Mouse (Mus musculus) liver, embryonic 16.5 days (tissue): ENCODE measurements around the gene Gmnn. TPM values are rescaled to one million over a fixed set of nuclear protein-coding genes. Genes with fewer than 3 reads are reported as not detected.
A peak's percentile ranks its signal among the peaks of the same experiment; 100 is the strongest.

ENCODE experiments used
- ATAC-seq: fragments of 200-750 bp; cut with Nextera tagmentation; 2 replicates; pipeline ENCODE4 v1.8.0; 2017; ENCODE audit warnings: low read depth, mild to moderate bottlenecking, moderate number of reproducible peaks, moderate library complexity
- H3K27ac ChIP-seq: fragments of 300-500 bp; sonication (generic); 2 replicates; pipeline ENCODE4 v1.5.1; 2014; ENCODE audit warnings: mild to moderate bottlenecking, low read length
- H3K27me3 ChIP-seq: fragments of 300-500 bp; sonication (generic); 2 replicates; pipeline ENCODE4 v1.6.1; 2014; ENCODE audit warnings: low read depth, low read length, mixed read lengths; ENCODE audit not compliant: control insufficient read depth, insufficient read depth
- H3K36me3 ChIP-seq: fragments of 300-500 bp; sonication (generic); 2 replicates; pipeline ENCODE4 v1.6.1; 2014; ENCODE audit warnings: mild to moderate bottlenecking; ENCODE audit not compliant: control insufficient read depth, insufficient read depth
- H3K4me1 ChIP-seq: fragments of 300-500 bp; sonication (generic); 2 replicates; pipeline ENCODE4 v1.6.1; 2014; ENCODE audit warnings: low read depth, low read length, mixed read lengths; ENCODE audit not compliant: control insufficient read depth
- H3K4me2 ChIP-seq: fragments of 300-500 bp; sonication (generic); 2 replicates; pipeline ENCODE4 v1.6.1; 2014; ENCODE audit warnings: low read depth, low read length, mixed read lengths
- H3K4me3 ChIP-seq: fragments of 300-500 bp; sonication (generic); 2 replicates; pipeline ENCODE4 v1.5.1; 2014; ENCODE audit warnings: low read depth, mild to moderate bottlenecking, low read length
- H3K9ac ChIP-seq: fragments of 300-500 bp; sonication (generic); 2 replicates; pipeline ENCODE4 v1.6.1; 2014; ENCODE audit warnings: low read depth, low read length
- H3K9me3 ChIP-seq: fragments of 300-500 bp; sonication (generic); replicated peaks from 2 replicates; pipeline ENCODE4 v1.6.1; 2016; ENCODE audit warnings: low read length; ENCODE audit not compliant: control insufficient read depth
- WGBS: fragments of 180-500 bp; shearing (Covaris S2); extraction: QIAGEN DNeasy Blood & Tissue Kit; methylation state at CpG from one replicate; pipeline ENCODE4 v1.1.7; 2014; ENCODE audit not compliant: insufficient replicate concordance; 5-methylcytosine and 5-hydroxymethylcytosine counted together
- polyA plus RNA-seq: library from polyadenylated mRNA; unstranded; fragments of >200 nt; fragmentation: Nextera tagmentation; extraction: Ambion mirVana; gene quantifications from 2 replicates; pipeline ENCODE4 v1.2.1, GENCODE M21; 2015

The Gmnn gene
- polyA plus RNA-seq, 1 experiment from 2014 or later: 82.5 TPM

DNA sequence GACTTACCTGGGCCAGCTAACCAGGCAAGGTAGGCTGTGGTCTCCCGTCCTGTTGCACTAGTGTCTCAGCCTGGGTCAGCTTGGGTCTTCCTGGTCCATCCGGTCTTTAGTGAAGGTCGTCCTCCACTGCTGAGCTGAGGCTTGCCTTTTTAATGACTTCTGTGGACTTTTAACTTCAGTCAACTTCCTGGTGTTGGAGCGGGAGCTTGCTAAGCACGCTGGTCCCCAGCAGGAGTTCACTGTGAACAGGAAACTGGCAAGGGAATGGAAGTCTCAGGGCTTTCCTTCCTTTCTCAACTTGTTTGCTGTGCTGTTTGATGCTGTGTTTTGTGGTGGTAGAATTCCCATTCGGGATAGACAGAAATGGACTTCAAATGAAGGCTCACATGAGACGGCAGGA, 44.0 kb downstream of the Gmnn start:
- ATAC-seq: no peak

DNA sequence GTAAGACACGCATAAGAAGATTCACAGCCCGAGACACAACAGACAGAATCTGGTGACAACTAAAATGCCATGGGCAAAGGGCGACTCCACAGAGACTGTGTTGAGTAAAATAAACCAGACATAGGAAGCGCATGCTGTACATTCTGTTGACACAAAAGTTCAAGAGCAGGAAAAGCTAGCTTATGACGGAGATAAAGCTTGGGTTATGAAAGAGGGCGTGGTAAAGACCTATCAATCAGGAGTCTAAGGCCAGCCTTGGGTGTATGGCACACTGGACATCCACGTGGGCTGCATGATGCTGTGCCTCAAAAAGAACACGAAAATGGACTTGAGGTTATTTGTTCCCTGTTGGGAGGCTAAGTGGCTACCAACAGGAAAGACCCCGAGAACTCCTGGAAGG, 45.3 kb downstream of the Gmnn start:
- Histone ChIP-seq H3K9ac (no peak overlapping the region), H3K36me3 (no peaks in the 10 kb centered on the region), H3K4me3 (no peak overlapping the region), H3K27me3 (no peaks in the 10 kb centered on the region), H3K9me3 (no peaks in the 10 kb centered on the region), H3K4me2 (no peak overlapping the region), H3K4me1 (no peaks in the 10 kb centered on the region; the same call in 1 of the 2 replicates), H3K27ac (no peak overlapping the region)
- 66% methylated on average over 9 of the region's 9 CpGs for WGBS
- ATAC-seq: no peak

More for the DNA sequence above, 44.0 kb downstream of the Gmnn start:
- Histone ChIP-seq H3K4me2 (no peak overlapping the region), H3K9ac (no peak overlapping the region), H3K27ac (no peak overlapping the region), H3K27me3 (no peaks in the 10 kb centered on the region), H3K36me3 (no peaks in the 10 kb centered on the region), H3K4me1 (no peaks in the 10 kb centered on the region), H3K4me3 (no peak overlapping the region), H3K9me3 (no peaks in the 10 kb centered on the region)
- 60% methylated on average over 7 of the region's 7 CpGs for WGBS

DNA sequence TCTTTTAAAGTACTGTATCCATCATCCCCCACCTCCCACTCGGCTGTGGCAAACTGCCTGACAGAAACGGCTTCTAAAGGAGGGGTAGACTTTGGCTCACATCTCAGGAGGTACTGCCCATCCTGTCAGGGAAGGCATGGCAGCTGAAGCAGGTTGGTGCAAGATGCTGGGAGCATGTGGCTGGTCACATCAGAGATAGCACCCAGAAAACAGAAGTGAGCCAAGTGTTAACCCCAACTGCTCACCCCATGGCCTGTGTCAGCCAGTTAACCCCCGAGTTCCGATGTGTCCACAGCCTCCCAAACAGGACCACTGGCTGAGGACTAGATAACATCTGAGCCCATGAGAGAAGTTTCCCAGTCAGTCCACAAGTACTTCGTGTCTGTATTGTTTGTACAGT, 46.1 kb downstream of the Gmnn start:
- no peak overlapping the region for H3K9ac ChIP-seq
- H3K36me3 ChIP-seq: no peaks in the 10 kb centered on the region
- no peaks in the 10 kb centered on the region for H3K27me3 ChIP-seq
- H3K4me1 ChIP-seq: no peaks in the 10 kb centered on the region; the same call in 1 of the 2 replicates
- no peaks in the 10 kb centered on the region for H3K9me3 ChIP-seq
- no peak for ATAC-seq
- WGBS: 70% methylated on average over 5 of the region's 5 CpGs
- H3K27ac ChIP-seq: no peak overlapping the region
- H3K4me2 ChIP-seq: no peak overlapping the region
- H3K4me3 ChIP-seq: no peak overlapping the region

DNA sequence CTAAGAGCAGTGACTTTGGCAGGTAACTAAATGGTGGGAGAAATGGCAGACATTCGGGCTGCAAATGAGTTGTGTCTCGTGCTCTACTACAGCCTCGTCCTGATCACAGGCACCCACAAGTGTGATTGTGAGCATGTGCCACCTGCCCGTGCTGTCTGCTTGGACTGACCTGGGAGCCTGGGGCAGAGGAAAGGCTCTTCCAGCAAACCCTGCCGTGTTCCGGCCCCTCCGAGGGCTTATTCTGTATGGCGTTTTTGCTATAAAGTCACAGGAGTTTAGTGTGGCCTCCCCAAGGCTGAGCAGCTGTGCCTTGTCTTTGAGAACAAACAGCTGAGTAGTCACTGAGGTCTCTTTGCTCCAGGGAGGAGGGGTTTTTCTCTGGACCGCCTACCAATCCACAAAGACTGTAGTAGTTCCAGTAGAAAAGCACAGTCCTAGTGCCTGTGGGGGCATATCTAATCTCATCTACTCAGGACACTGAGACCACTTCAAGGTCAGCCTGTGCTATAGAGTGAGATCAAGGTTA, 47.3 kb downstream of the Gmnn start:
- no peak overlapping the region for H3K4me3 ChIP-seq
- H3K4me1 ChIP-seq: no peaks in the 10 kb centered on the region; the same call in 1 of the 2 replicates
- no peak for ATAC-seq
- 72% methylated on average over 9 of the region's 9 CpGs for WGBS
- H3K27me3 ChIP-seq: no peaks in the 10 kb centered on the region
- H3K27ac ChIP-seq: no peak overlapping the region
- no peak overlapping the region for H3K4me2 ChIP-seq
- no peaks in the 10 kb centered on the region for H3K36me3 ChIP-seq
- no peak overlapping the region for H3K9ac ChIP-seq
- H3K9me3 ChIP-seq: no peaks in the 10 kb centered on the region

DNA sequence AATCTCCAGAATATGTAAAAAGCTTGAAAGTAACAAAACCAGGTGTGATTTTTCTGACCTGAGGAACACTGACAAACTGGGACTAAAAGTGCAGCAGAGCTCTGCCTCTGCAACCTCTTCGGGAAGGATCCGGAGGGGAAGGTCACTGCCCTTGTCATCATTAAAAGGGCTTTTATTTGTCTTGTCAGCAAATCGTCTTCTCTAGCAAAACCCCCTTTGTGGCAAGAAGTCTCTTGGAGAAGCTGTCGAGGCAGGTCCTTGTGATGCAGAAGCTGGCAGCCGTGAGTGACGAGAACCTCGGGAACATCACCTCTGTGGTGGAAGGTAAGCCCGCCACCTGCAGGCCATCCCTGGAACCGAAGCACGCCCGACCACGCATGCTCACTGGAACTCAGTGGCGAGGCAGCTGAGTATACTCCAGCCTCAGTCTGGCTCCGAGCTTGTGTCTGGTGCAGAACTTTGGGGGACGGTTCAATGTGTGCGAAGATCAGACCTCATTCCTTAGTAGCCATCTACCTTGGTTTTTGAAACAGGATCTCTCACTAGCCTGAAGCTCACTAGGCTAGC, 48.2 kb downstream of the Gmnn start:
- Histone ChIP-seq H3K4me1 (no peaks in the 10 kb centered on the region; the same call in 1 of the 2 replicates), H3K27ac (no peak overlapping the region), H3K4me2 (peak overlapping the region; percentile 12; the same call in 1 of the 2 replicates), H3K4me3 (no peak overlapping the region), H3K36me3 (no peaks in the 10 kb centered on the region), H3K9me3 (no peaks in the 10 kb centered on the region), H3K27me3 (no peaks in the 10 kb centered on the region), H3K9ac (no peak overlapping the region)
- 0 out of 2 replicates have a peak, but pooled peaks have one; percentile 32 for ATAC-seq
- WGBS: 39% methylated on average over 16 of the region's 16 CpGs

DNA sequence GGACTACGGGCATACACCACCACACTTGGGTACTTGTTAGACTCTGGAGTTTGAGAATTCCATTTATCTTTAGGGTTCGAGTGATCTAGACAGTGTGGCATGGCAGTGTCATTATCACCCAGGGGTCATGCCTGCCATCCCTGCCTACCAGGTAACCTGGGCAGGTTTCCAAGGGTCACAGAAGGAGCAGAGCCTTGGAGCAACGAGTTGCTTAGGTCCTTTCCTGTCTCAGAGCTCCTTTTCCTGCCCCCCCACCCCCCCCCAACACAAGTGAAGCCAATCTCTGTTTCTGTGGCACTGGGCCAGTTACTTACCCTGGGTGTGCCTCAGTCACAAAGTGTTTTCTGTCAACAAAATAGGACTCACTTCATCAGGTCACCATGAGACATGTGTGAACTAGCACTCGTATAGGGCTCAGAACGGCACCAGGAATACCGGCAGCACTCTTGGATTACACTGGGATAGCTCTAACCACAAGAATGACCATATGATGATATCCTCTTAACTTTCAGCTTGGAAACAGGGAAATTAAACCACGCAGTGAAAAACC, 49.1 kb downstream of the Gmnn start:
- no peak overlapping the region for H3K4me3 ChIP-seq
- no peak for ATAC-seq
- H3K9me3 ChIP-seq: no peaks in the 10 kb centered on the region
- no peak overlapping the region for H3K27ac ChIP-seq
- H3K4me1 ChIP-seq: no peaks in the 10 kb centered on the region; the same call in 1 of the 2 replicates
- 72% methylated on average over 7 of the region's 7 CpGs for WGBS
- H3K4me2 ChIP-seq: no peak overlapping the region
- H3K9ac ChIP-seq: no peak overlapping the region
- no peaks in the 10 kb centered on the region for H3K36me3 ChIP-seq
- H3K27me3 ChIP-seq: no peaks in the 10 kb centered on the region

DNA sequence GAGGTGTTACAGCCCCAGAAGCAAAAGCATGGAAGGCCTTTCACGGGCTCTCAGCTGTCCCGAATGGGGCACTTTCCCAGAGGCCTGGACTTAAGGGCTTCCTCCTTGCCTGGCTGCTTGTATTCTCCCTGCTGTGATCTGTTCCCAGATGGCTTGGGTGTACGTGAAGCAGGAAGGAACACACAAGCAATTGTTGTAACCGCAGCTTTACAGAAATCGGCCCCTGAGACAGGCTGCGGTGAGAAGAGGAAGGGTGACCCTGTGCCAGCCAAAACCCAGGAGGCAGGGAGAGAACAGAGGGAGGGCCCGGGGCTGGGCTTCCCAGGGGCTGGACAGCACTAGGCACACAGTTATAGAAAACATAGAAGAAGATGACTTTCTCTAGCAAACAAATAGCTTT, 50.8 kb downstream of the Gmnn start:
- no peak overlapping the region for H3K9ac ChIP-seq
- H3K27me3 ChIP-seq: no peaks in the 10 kb centered on the region
- ATAC-seq: 0 out of 2 replicates have a peak, but pooled peaks have one; percentile 5
- WGBS: 33% methylated on average over 7 of the region's 7 CpGs
- H3K27ac ChIP-seq: no peak overlapping the region
- H3K4me3 ChIP-seq: no peak overlapping the region
- H3K36me3 ChIP-seq: no peaks in the 10 kb centered on the region
- H3K4me1 ChIP-seq: no peaks in the 10 kb centered on the region; the same call in 1 of the 2 replicates
- H3K9me3 ChIP-seq: no peaks in the 10 kb centered on the region
- no peak overlapping the region for H3K4me2 ChIP-seq

DNA sequence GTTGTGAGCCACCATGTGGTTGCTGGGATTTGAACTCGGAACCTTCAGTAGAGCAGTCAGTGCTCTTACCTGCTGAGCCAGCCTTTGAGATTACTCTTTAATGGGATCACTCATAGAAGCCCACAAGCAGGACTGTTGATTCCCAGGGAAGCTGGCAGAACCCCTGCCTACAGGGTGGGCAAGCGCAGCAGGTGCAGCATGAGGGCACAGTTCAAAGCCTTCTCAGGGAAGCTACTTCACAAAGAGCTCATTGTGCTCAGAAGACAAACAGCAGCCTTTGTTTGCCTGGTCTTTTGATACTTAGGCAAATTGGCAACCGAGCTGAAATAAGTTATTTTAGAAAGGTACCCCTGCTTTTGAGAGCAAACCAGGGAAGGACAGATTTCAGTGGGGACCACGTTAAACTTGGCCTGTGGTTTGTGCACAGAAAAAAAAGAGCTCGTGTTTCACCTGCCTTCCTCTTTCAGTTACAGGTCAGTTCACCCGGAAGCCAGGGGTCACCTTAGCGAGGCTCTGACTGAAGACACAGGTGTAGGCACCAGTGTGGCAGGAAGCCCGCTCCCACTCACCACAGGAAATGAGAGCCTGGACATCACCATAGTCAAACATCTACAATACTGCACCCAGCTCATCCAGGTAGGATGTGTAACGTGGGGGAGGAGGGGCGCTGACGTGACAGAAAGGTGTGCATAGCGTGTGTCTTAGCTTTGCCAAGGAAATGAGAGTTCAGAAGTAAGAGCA, 51.9 kb downstream of the Gmnn start:
- H3K4me1 ChIP-seq: no peaks in the 10 kb centered on the region; the same call in 1 of the 2 replicates
- H3K9me3 ChIP-seq: no peaks in the 10 kb centered on the region
- H3K27me3 ChIP-seq: no peaks in the 10 kb centered on the region
- 65% methylated on average over 12 of the region's 12 CpGs for WGBS
- ATAC-seq: no peak
- H3K27ac ChIP-seq: no peak overlapping the region
- no peak overlapping the region for H3K4me2 ChIP-seq
- H3K9ac ChIP-seq: no peak overlapping the region
- no peaks in the 10 kb centered on the region for H3K36me3 ChIP-seq
- H3K4me3 ChIP-seq: no peak overlapping the region

DNA sequence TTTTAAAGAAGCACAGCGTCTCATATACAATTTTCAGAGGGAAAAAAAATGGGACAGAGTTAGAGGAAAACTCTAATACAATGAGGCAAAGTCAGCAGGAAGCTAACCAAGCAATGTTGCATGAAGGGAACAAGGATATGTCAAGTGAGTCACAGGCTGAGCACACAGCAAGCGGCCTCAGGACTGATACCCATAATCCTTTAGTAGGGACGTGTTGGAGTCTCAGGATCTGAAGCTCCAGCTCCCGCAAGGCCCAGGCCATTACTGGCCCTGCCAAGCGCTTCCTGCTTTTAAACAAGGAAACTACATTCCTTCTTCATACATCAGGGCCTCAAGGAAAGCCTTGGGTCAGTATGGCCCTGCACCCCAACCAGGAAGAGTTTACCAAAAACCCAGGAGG, 59.6 kb downstream of the Gmnn start:
- H3K36me3 ChIP-seq: no peaks in the 10 kb centered on the region
- no peak overlapping the region for H3K4me3 ChIP-seq
- WGBS: 77% methylated on average over 5 of the region's 5 CpGs
- no peaks in the 10 kb centered on the region for H3K9me3 ChIP-seq
- no peaks in the 10 kb centered on the region for H3K27me3 ChIP-seq
- H3K27ac ChIP-seq: no peak overlapping the region
- no peak for ATAC-seq
- H3K4me2 ChIP-seq: no peak overlapping the region
- no peaks in the 10 kb centered on the region for H3K4me1 ChIP-seq
- no peak overlapping the region for H3K9ac ChIP-seq
